Mouse (Mus musculus): ENCODE measurements around the gene Lhx2. TPM values are rescaled to one million over a fixed set of nuclear protein-coding genes. Genes with fewer than 3 reads are reported as not detected.

The Lhx2 gene
- total RNA-seq, 2 experiments from 2014 or later = not detected

- DNase-seq = no peak
Measured at GRCm38 (mm10) chr2:38409309-38409708, 70.2 kb downstream of the Lhx2 start.

DNA sequence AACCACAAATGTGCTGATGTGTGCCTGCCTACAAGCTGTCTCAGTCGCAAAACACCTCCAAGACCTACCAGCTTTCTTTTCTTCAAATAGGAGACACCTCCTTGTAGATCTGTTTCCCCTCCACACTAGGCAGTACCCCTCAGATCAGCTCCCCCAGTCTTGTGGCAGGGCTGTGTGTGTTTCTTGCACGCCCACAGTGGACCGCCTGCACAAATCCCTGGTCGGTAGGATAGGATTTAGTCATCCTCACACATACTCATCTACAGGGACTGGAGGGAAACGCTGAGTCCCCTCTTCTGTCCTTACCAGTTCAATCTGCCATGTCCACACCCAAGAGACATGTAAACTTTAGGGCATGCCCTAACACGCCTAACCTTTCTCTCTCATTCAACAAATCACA lies 71.1 kb downstream of the Lhx2 start:
- DNase-seq = no peak

DNA sequence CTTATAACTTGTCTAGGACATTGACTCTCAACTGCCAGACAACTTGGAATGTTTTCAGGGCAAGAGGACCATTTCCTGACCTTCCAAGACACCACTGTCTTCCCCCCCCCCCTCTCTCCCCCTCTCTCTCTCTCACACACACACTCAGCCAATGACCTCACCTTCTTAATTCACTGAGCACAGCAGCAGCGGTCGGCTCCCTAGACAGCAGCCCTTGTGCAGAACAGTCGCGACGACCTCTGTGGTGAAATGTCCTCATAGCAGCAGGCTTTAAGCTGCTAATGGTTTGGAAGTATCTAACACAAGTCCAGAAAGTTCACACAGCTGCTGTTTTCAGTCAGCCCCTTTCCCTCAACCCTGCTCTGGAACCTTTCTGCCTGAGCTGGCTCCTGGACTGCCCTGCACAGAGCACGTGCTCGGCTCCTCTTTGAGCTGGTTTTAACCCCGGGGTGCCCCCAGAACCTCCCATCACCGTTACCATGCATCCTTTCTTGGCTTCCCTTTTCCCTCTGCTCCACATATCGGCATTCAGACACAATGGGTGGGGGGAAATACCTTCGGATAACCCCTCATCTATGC lies 73.6 kb downstream of the Lhx2 start:
- no peak for DNase-seq

DNA sequence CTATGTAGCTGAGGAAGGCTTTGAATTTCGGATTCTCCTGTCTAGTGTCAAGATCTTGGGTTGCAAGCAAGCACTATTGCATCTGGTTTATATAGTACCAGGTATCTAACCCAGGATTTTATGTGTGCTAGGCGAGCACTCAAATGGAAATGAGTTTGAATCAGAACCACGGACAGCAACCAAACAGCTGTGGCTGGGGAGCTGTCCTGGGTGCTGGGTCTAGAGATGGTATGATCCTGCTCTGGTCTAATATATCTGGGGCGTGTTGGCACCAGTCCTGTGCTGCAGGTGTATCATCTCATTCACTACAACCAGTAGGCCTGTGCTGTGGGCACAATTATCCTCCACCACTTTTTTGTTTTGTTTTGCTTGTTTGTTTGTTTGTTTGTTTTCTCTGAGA lies 78.9 kb downstream of the Lhx2 start:
- peak; percentile 46 to 71 for DNase-seq

Other genes with a start within 250 kb of the Lhx2 start
- gene Dennd1a, start 51.9 kb upstream of the Lhx2 start, total RNA-seq (2021) = 10 to 100 TPM; 25.3 to 26.6 TPM
- 10 to 100 TPM in 1 of 2 experiments, 1 to 10 TPM in 1; 9.2 to 22.3 TPM for gene Nek6, start 172.4 kb downstream of the Lhx2 start, total RNA-seq (2021)